Mouse (Mus musculus) MEL (cell line): ENCODE data around the gene Col13a1.

Experiments used
- CHD1 ChIP-seq: IDR thresholded peaks from 2 replicates; pipeline ENCODE4 v1.6.1; 2012; ENCODE audit warnings: low read depth, mild to moderate bottlenecking, inconsistent platforms, low read length, improper control_type of control experiment
- EP300 ChIP-seq, 2 experiments: IDR thresholded peaks; 2 replicates each; pipeline ENCODE4 v1.6.1; 2011; ENCODE audit warnings: improper control_type of control experiment in 2 of 2, low read length in 2 of 2, low read depth in 1 of 2, mild to moderate bottlenecking in 1 of 2
- GATA1 ChIP-seq: IDR thresholded peaks from 2 replicates; pipeline ENCODE4 v1.6.1; 2011; ENCODE audit warnings: low read depth, low read length, improper control_type of control experiment
- POLR2A ChIP-seq, 2 experiments: IDR thresholded peaks; 2 replicates each; pipeline ENCODE4 v1.6.1; 2011 to 2012; ENCODE audit warnings: low read length in 2 of 2, mild to moderate bottlenecking in 2 of 2, control low read depth in 1 of 2, improper control_type of control experiment in 1 of 2, low read depth in 1 of 2, moderate library complexity in 1 of 2; ENCODE audit not compliant: control insufficient read depth in 1 of 2, insufficient read depth in 1 of 2, poor library complexity in 1 of 2
- USF1 ChIP-seq: IDR thresholded peaks from 2 replicates; pipeline ENCODE4 v1.6.1; 2014; ENCODE audit warnings: low read depth, mild to moderate bottlenecking, inconsistent platforms, low read length, improper control_type of control experiment, moderate library complexity

DNA sequence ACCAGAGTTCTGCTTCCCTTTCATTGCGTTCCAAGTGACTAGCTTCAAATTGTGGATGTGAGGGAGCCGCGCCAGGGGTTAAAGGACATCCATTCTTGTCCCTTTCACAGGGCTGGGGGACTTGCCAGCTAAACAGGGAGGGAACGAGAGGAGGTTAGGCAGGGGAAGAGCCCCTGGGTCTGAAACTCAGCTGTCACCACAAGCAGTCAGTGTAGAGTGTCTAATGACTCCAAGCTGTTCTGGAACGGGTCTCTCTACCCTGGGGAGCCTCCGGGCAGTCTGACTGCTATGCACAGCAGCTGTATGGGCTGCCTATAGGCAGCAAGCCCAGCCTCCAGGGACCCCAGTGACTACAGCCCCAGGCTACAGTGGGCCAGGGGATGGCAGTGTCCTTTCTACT lies 38.0 kb upstream of the Col13a1 start:
- no peak for TF ChIP-seq EP300 (IDR thresholded peaks at IDR 0.05; ENCODE audit: low read depth in 1 of 2, low read length in 2 of 2)
- no peak for TF ChIP-seq CHD1
- TF ChIP-seq POLR2A (IDR thresholded peaks at IDR 0.05; ENCODE audit: control insufficient read depth in 1 of 2, insufficient read depth in 1 of 2, low read depth in 1 of 2, low read length in 2 of 2, poor library complexity in 1 of 2): no peak
- no peak for TF ChIP-seq USF1
- no peak for TF ChIP-seq GATA1
